Mouse (Mus musculus) CH12.LX (cell line): ENCODE data around the gene Nprl3. TPM values are rescaled to one million over a fixed set of nuclear protein-coding genes. Genes with fewer than 3 reads are reported as not detected.

ENCODE experiments used
- DNase-seq: peaks from one replicate; pipeline ENCODE4 v3.0.0-alpha.2; 2013; ENCODE audit errors: extremely low read depth
- H3K27ac ChIP-seq: 2 replicates; pipeline ENCODE4 v1.5.1; 2012; ENCODE audit warnings: low read depth, mild to moderate bottlenecking, control low read depth, moderate library complexity; ENCODE audit not compliant: insufficient read depth
- H3K27me3 ChIP-seq: replicated peaks from 2 replicates; pipeline ENCODE3; 2012; ENCODE audit warnings: inconsistent platforms
- H3K36me3 ChIP-seq, 2 experiments: replicated peaks in 1 of 2; 2 replicates each; pipeline versions ENCODE3 to v1.6.1; 2012; ENCODE audit warnings: inconsistent platforms in 1 of 2, low read length in 1 of 2, mild to moderate bottlenecking in 1 of 2, mixed read lengths in 1 of 2, moderate library complexity in 1 of 2; ENCODE audit not compliant: control insufficient read depth in 1 of 2, insufficient read depth in 1 of 2
- H3K4me1 ChIP-seq, 2 experiments: 2 replicates each; pipeline ENCODE4 v1.6.1; 2012; ENCODE audit warnings: inconsistent platforms in 1 of 2, moderate library complexity in 1 of 2; ENCODE audit not compliant: insufficient read depth in 2 of 2, control insufficient read depth in 1 of 2
- H3K4me2 ChIP-seq: 2 replicates; pipeline ENCODE4 v1.6.1; 2012; ENCODE audit warnings: low read depth, mild to moderate bottlenecking, control low read depth; ENCODE audit not compliant: poor library complexity, insufficient read depth, severe bottlenecking
- H3K4me3 ChIP-seq, 3 experiments: fragments of 150-350 bp in 1 of 3; sonication (generic) in 1 of 3; replicated peaks in 1 of 3; 2 replicates each; pipeline versions ENCODE3 to v1.5.1; 2011 to 2012; ENCODE audit warnings: low read depth in 2 of 3, low read length in 2 of 3, mild to moderate bottlenecking in 2 of 3, moderate library complexity in 2 of 3, control low read depth in 1 of 3, improper control_type of control experiment in 1 of 3, inconsistent platforms in 1 of 3, mixed read lengths in 1 of 3; ENCODE audit not compliant: poor library complexity in 1 of 3
- H3K79me2 ChIP-seq: replicated peaks from 2 replicates; pipeline ENCODE4 v1.6.1; 2012; ENCODE audit warnings: mild to moderate bottlenecking, moderate library complexity; ENCODE audit not compliant: control insufficient read depth, poor library complexity, insufficient read depth, severe bottlenecking; ENCODE audit errors: extremely low read depth
- H3K9ac ChIP-seq: 2 replicates; pipeline ENCODE4 v1.6.1; 2012; ENCODE audit warnings: low read depth, mild to moderate bottlenecking, control low read depth, moderate library complexity; ENCODE audit not compliant: insufficient read depth
- H3K9me3 ChIP-seq: replicated peaks from 2 replicates; pipeline ENCODE3; 2012; ENCODE audit warnings: low read length, inconsistent platforms, mixed read lengths
- BHLHE40 ChIP-seq: IDR thresholded peaks from 2 replicates; pipeline ENCODE4 v1.6.1; 2011; ENCODE audit warnings: mild to moderate bottlenecking, low read depth, low read length, improper control_type of control experiment
- CHD1 ChIP-seq: IDR thresholded peaks from 2 replicates; pipeline ENCODE4 v1.6.1; 2012; ENCODE audit warnings: low read depth, low read length, improper control_type of control experiment, inconsistent platforms
- EP300 ChIP-seq: IDR thresholded peaks from 2 replicates; pipeline ENCODE4 v1.6.1; 2011; ENCODE audit warnings: low read length, improper control_type of control experiment
- IRF4 ChIP-seq: IDR thresholded peaks from 2 replicates; pipeline ENCODE4 v1.6.1; 2014; ENCODE audit warnings: low read depth, mild to moderate bottlenecking, inconsistent platforms, low read length, improper control_type of control experiment
- JUN ChIP-seq: IDR thresholded peaks from 2 replicates; pipeline ENCODE4 v1.6.1; 2011; ENCODE audit warnings: low read depth, mild to moderate bottlenecking, low read length, improper control_type of control experiment, moderate library complexity; ENCODE audit not compliant: insufficient read depth
- JUND ChIP-seq: conservative IDR thresholded peaks from 2 replicates; pipeline ENCODE4 v1.6.1; 2011; ENCODE audit warnings: low read depth, low read length, improper control_type of control experiment
- MAZ ChIP-seq: IDR thresholded peaks from 2 replicates; pipeline ENCODE4 v1.6.1; 2012; ENCODE audit warnings: low read depth, mild to moderate bottlenecking, inconsistent platforms, low read length, improper control_type of control experiment, moderate library complexity
- MEF2A ChIP-seq: IDR thresholded peaks from 2 replicates; pipeline ENCODE4 v1.6.1; 2014; ENCODE audit warnings: low read depth, mild to moderate bottlenecking, inconsistent platforms, low read length, improper control_type of control experiment, borderline replicate concordance
- MYC ChIP-seq: IDR thresholded peaks from 2 replicates; pipeline ENCODE4 v1.6.1; 2011; ENCODE audit warnings: low read depth, mild to moderate bottlenecking, improper control_type of control experiment, low read length
- NRF1 ChIP-seq: IDR thresholded peaks from 2 replicates; pipeline ENCODE4 v1.6.1; 2014; ENCODE audit warnings: low read depth, mild to moderate bottlenecking, inconsistent platforms, low read length, improper control_type of control experiment, moderate library complexity
- PAX5 ChIP-seq: IDR thresholded peaks from 2 replicates; pipeline ENCODE4 v1.6.1; 2012; ENCODE audit warnings: low read length, inconsistent platforms, mixed read lengths
- POLR2A ChIP-seq: IDR thresholded peaks from 2 replicates; pipeline ENCODE4 v1.6.1; 2011; ENCODE audit warnings: low read depth, mild to moderate bottlenecking, improper control_type of control experiment, low read length
- POLR2AphosphoS2 ChIP-seq: IDR thresholded peaks from 2 replicates; pipeline ENCODE4 v1.6.1; 2011; ENCODE audit warnings: low read depth, low read length, improper control_type of control experiment
- RAD21 ChIP-seq: IDR thresholded peaks from 2 replicates; pipeline ENCODE4 v1.6.1; 2011; ENCODE audit warnings: low read depth, mild to moderate bottlenecking, low read length, improper control_type of control experiment, moderate library complexity
- RCOR1 ChIP-seq: conservative IDR thresholded peaks from 2 replicates; pipeline ENCODE4 v1.6.1; 2012; ENCODE audit warnings: low read depth, mild to moderate bottlenecking, inconsistent platforms, low read length, improper control_type of control experiment
- SIN3A ChIP-seq: IDR thresholded peaks from 2 replicates; pipeline ENCODE4 v1.6.1; 2012; ENCODE audit warnings: low read length, improper control_type of control experiment, inconsistent platforms
- TBP ChIP-seq: conservative IDR thresholded peaks from 2 replicates; pipeline ENCODE4 v1.6.1; 2011; ENCODE audit warnings: low read depth, low read length, improper control_type of control experiment
- TCF12 ChIP-seq: IDR thresholded peaks from 2 replicates; pipeline ENCODE4 v1.6.1; 2014; ENCODE audit warnings: low read depth, mild to moderate bottlenecking, inconsistent platforms, low read length, improper control_type of control experiment
- ZC3H11A ChIP-seq: IDR thresholded peaks from 2 replicates; pipeline ENCODE4 v1.6.1; 2012; ENCODE audit warnings: low read depth, mild to moderate bottlenecking, inconsistent platforms, low read length, improper control_type of control experiment
- ZMIZ1 ChIP-seq: IDR thresholded peaks from 2 replicates; pipeline ENCODE4 v1.6.1; 2012; ENCODE audit warnings: low read depth, mild to moderate bottlenecking, inconsistent platforms, low read length, improper control_type of control experiment
- dilution Hi-C: fragments of 300-500 bp; cut with MboI; formaldehyde crosslinking; loops from 2 replicates; pipeline ENCODE4 v1.14.3; 2020; ENCODE audit warnings: low sequenced_read_pairs; ENCODE audit not compliant: extremely low pct_unique_long_range_greater_than_20kb, extremely low pct_ligation_motif_present
- in situ Hi-C: fragments of 300-500 bp; cut with MboI; formaldehyde crosslinking; loops from 3 replicates; pipeline ENCODE4 v1.14.3; 2019; ENCODE audit warnings: low sequenced_read_pairs, low pct_ligation_motif_present, low pct_unique_long_range_greater_than_20kb, mixed read lengths
- polyA plus RNA-seq: library from polyadenylated mRNA; unstranded; fragments of >175 nt; gene quantifications from 2 replicates; pipeline ENCODE4 v1.2.1, GENCODE M21; 2012; ENCODE audit warnings: low read depth; ENCODE audit not compliant: insufficient read length
- total RNA-seq, 2 experiments: library from RNA; depleted of rRNA; stranded (reverse); fragments of 300-350 nt in 1 of 2; fragments of >200 nt in 1 of 2; gene quantifications; 2 replicates each; pipeline ENCODE4 v1.2.3; 2012 to 2014

The Nprl3 gene
- total and polyA plus RNA-seq, 3 experiments, result 47.9 to 79.8 (median 51.7) TPM

DNA sequence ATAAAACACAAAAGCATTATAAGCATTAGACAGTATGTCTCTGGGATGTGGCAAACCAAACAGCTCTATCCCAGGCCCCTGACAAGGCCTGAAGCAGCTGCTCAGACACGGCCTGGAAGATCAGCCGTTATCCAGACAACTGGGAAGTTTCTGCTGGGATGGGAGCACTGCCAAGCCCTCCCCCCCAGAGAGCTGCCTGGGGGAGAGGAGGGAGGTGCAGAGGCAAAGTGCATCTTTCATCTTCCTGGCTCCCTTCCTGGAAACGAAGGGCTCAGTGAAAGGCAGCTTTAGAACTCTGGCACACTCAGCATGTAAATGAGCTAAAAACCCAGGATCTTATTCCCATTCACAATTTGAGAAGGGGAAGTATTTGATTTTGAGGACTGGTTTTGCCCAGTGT is 31.9 kb downstream of the Nprl3 start:
- no peaks in the 10 kb centered on the region for H3K27me3 ChIP-seq
- H3K27ac ChIP-seq, result no peak overlapping the region
- DNase-seq, result no peak
- no peaks in the 10 kb centered on the region for H3K79me2 ChIP-seq
- dilution Hi-C loops (no loop called here), in situ Hi-C loops (loop anchor here (5.0 to 10.0 kb wide), 2 partner anchors 33 to 51 kb away; partner anchors contain the start of gene Il9r)
- peaks cover 71 to 93% of the 10 kb centered on the region in 2 experiments for H3K36me3 ChIP-seq
- H3K4me2 ChIP-seq, result no peak overlapping the region
- H3K9me3 ChIP-seq, result no peaks in the 10 kb centered on the region
- no peak for TF ChIP-seq POLR2AphosphoS2
- no peak for TF ChIP-seq NRF1
- no peak for TF ChIP-seq CHD1
- no peak for TF ChIP-seq MEF2A
- no peak for TF ChIP-seq IRF4
- TF ChIP-seq RAD21, result no peak
- TF ChIP-seq JUN, result no peak
- no peak for TF ChIP-seq TCF12
- no peak for TF ChIP-seq MAZ
- no peak for TF ChIP-seq POLR2A
- H3K4me3 ChIP-seq, result no peak overlapping the region
- H3K4me1 ChIP-seq, result peaks cover 11 to 26% of the 10 kb centered on the region in 2 experiments
- H3K9ac ChIP-seq, result no peak overlapping the region

DNA sequence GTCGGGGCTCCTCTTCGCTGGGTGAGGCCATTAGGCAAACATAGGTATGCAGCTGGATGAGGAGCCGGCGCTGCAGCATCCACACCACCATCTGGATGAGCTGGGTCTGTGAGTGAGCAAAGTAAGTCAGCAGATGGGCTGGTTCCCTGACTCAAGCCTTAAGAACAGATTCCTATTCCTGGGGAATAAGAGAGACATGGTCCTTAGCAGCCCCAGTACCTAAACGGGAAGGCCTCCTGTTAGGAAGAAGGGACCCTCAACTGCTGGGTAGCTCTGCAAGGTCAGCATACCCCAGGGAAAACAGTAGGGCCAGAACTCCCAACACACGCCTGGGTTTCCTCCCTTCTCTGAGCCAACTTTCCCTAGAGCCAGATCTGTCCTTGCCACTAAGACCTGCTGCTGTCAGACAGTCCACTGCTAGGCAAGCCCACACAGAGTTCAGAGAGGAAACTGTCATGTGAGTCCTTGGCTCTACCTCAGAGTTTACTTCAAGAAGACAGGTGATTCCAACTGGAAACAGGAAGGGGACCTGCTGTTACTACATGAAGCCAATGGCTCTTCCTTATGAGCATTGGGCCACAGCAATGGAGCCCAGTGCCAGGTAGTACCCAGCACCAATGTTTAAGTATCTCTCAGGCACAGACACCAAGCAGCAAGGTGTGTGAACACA is 32.6 kb downstream of the Nprl3 start:
- H3K79me2 ChIP-seq, result no peaks in the 10 kb centered on the region
- H3K4me3 ChIP-seq, result no peak overlapping the region
- H3K36me3 ChIP-seq, result peaks cover 73 to 94% of the 10 kb centered on the region in 2 experiments
- no peaks in the 10 kb centered on the region for H3K9me3 ChIP-seq
- in situ Hi-C loops, result loop anchor here (5.0 to 10.0 kb wide), 2 partner anchors 33 to 50 kb away; partner anchors contain the start of gene Il9r
- no peaks in the 10 kb centered on the region for H3K27me3 ChIP-seq
- dilution Hi-C loops, result no loop called here
- H3K4me1 ChIP-seq, result peaks cover 11 to 28% of the 10 kb centered on the region in 2 experiments
- H3K9ac ChIP-seq, result no peak overlapping the region
- H3K27ac ChIP-seq, result no peak overlapping the region
- no peak overlapping the region for H3K4me2 ChIP-seq
- DNase-seq, result no peak
- TF ChIP-seq MYC (no peak), RCOR1 (no peak)
- TF ChIP-seq, all 38 proteins: peak for 0

DNA sequence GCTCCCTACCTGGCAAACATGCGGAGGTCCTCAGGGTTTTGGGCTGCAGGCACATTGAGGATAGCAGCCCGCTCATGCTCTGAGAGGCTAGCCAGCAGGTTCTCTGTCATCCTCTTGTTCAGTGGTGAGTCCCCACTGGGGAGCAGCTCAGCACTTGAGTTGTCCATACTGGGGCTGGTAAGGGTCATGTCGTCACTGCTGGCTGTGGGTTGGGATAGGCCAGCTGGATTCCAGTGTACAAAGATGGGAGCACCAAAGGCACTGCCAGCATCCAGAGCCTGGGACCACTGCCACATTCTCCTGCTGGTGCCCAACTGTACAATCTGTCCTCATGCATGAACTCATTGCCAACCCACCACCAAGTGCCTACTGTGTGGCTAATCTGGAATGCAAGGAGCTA is 33.6 kb downstream of the Nprl3 start:
- H3K9me3 ChIP-seq, result no peaks in the 10 kb centered on the region
- H3K4me1 ChIP-seq, result peaks cover 11 to 31% of the 10 kb centered on the region in 2 experiments
- no peak overlapping the region for H3K27ac ChIP-seq
- peaks cover 76 to 96% of the 10 kb centered on the region in 2 experiments for H3K36me3 ChIP-seq
- no peaks in the 10 kb centered on the region for H3K79me2 ChIP-seq
- H3K4me3 ChIP-seq, result no peak overlapping the region
- H3K9ac ChIP-seq, result no peak overlapping the region
- in situ Hi-C loops, result loop anchor here (10.0 kb wide), 1 partner anchor 49 kb away; no protein-coding TSS in a partner anchor
- TF ChIP-seq ZMIZ1 (no peak), SIN3A (no peak), BHLHE40 (no peak), RAD21 (no peak), JUND (no peak), EP300 (no peak), MEF2A (no peak), TBP (no peak), PAX5 (no peak), POLR2A (no peak), ZC3H11A (no peak)
- no peaks in the 10 kb centered on the region for H3K27me3 ChIP-seq
- no peak overlapping the region for H3K4me2 ChIP-seq
- no peak for DNase-seq
- dilution Hi-C loops, result no loop called here
